Comparison of ENCODE assay signal across 40 mouse cellular contexts in genomic region chr9:13491854-13492620, GRCm38 (mm10). TPM values are rescaled to one million over a fixed set of nuclear protein-coding genes. Genes with fewer than 3 reads are reported as not detected.
DNase-seq lines count a peak whose midpoint lies in the region; ATAC-seq and TF ChIP-seq lines count a peak whose summit lies in the region.
"Had no signal": no experiment of that assay in that cellular context is flagged by ENCODE, and none has a peak within 500 bp of the region (broad histone marks: within the 10 kb centered on the region; RNA-seq: fewer than 3 reads in every experiment).

No protein-coding gene starts in this region.

- H3K36me3 ChIP-seq in limb, embryonic 14.5 days (ENCODE audit: control insufficient read depth, insufficient read depth, low read length): no peaks in the 10 kb centered on the region
- H3K36me3 ChIP-seq: embryonic facial prominence, embryonic 13.5 days; forebrain, embryonic 12.5 days; heart, embryonic 12.5 days; hindbrain, embryonic 15.5 days; liver, embryonic 15.5 days; midbrain, embryonic 13.5 days; neural tube, embryonic 15.5 days had no signal

- ATAC-seq in limb, embryonic 14.5 days (ENCODE audit: low FRiP score, low read depth): no peak
- ATAC-seq: forebrain, postnatal 0 days; inflammation-experienced regulatory T-cells, adult 6 months; midbrain, embryonic 13.5 days had no signal

- TF ChIP-seq POLR2A in limb, embryonic 14.5 days (IDR thresholded peaks at IDR 0.05; ENCODE audit: borderline replicate concordance, extremely low read depth, insufficient read depth, insufficient read length): no peak
- no peak for TF ChIP-seq POLR2A in cerebellum, adult 2 months (IDR thresholded peaks at IDR 0.05; ENCODE audit: borderline replicate concordance, insufficient read depth, low read length)

- no peak for TF ChIP-seq CTCF in gastrocnemius, adult 2 months (IDR thresholded peaks at IDR 0.05)
- TF ChIP-seq CTCF in cerebellum, adult 2 months (IDR thresholded peaks at IDR 0.05; ENCODE audit: borderline replicate concordance, insufficient read depth, low read depth, low read length): no peak

- no peak overlapping the region for H3K9ac ChIP-seq in limb, embryonic 14.5 days (ENCODE audit: low read depth, low read length, severe bottlenecking)
- H3K9ac ChIP-seq: embryonic facial prominence, embryonic 13.5 days; forebrain, embryonic 12.5 days; forebrain, postnatal 0 days; heart, embryonic 12.5 days; hindbrain, embryonic 15.5 days; liver, embryonic 15.5 days; lung, embryonic 14.5 days; midbrain, embryonic 13.5 days; neural tube, embryonic 15.5 days had no signal

- H3K4me3 ChIP-seq in gastrocnemius, adult 2 months: no peak overlapping the region
- H3K4me3 ChIP-seq in limb, embryonic 14.5 days (replicated peaks; ENCODE audit: low read length): no peak overlapping the region
- no peak overlapping the region for H3K4me3 ChIP-seq in cerebellum, adult 2 months (replicated peaks; ENCODE audit: insufficient read depth, low read depth, low read length)
- H3K4me3 ChIP-seq: embryonic facial prominence, embryonic 13.5 days; erythroblast, embryonic 14.5 days; forebrain, embryonic 12.5 days; heart, adult 2 months; heart, embryonic 12.5 days; hindbrain, embryonic 15.5 days; liver, embryonic 15.5 days; megakaryocyte, embryonic 14.5 days; midbrain, embryonic 13.5 days; neural tube, embryonic 15.5 days had no signal

- H3K27me3 ChIP-seq in limb, embryonic 14.5 days (ENCODE audit: control insufficient read depth, insufficient read depth, low read length): no peaks in the 10 kb centered on the region
- no peaks in the 10 kb centered on the region for H3K27me3 ChIP-seq in cerebellum, adult 2 months (ENCODE audit: control insufficient read depth, insufficient read depth, low read length)
- H3K27me3 ChIP-seq: embryonic facial prominence, embryonic 13.5 days; forebrain, embryonic 12.5 days; heart, embryonic 12.5 days; hindbrain, embryonic 15.5 days; liver, embryonic 15.5 days; megakaryocyte, embryonic 14.5 days; midbrain, embryonic 13.5 days; neural tube, embryonic 15.5 days had no signal

- no peak overlapping the region for H3K4me2 ChIP-seq in limb, embryonic 14.5 days (replicated peaks; ENCODE audit: low read depth, low read length, severe bottlenecking)
- H3K4me2 ChIP-seq: embryonic facial prominence, embryonic 13.5 days; forebrain, embryonic 12.5 days; heart, embryonic 12.5 days; hindbrain, embryonic 15.5 days; liver, embryonic 15.5 days; lung, embryonic 14.5 days; midbrain, embryonic 13.5 days; neural tube, embryonic 15.5 days had no signal

- H3K27ac ChIP-seq in gastrocnemius, adult 2 months: 0 out of 2 replicates have a peak overlapping the region, but pooled peaks have one; percentile 9
- no peak overlapping the region for H3K27ac ChIP-seq in limb, embryonic 14.5 days (replicated peaks; ENCODE audit: low read depth, low read length)
- H3K27ac ChIP-seq in cerebellum, adult 2 months (ENCODE audit: insufficient read depth, low read length): no peak overlapping the region
- H3K27ac ChIP-seq: embryonic facial prominence, embryonic 13.5 days; forebrain, embryonic 12.5 days; heart, adult 2 months; hindbrain, embryonic 15.5 days; liver, embryonic 15.5 days; midbrain, embryonic 13.5 days; neural tube, embryonic 15.5 days had no signal

- no peaks in the 10 kb centered on the region for H3K9me3 ChIP-seq in limb, embryonic 14.5 days (ENCODE audit: control insufficient read depth, low read length)
- H3K9me3 ChIP-seq: embryonic facial prominence, embryonic 13.5 days; forebrain, embryonic 12.5 days; heart, embryonic 12.5 days; hindbrain, embryonic 15.5 days; liver, embryonic 15.5 days; midbrain, embryonic 13.5 days; neural tube, embryonic 15.5 days had no signal

- peaks cover 6% of the 10 kb centered on the region; the same call in 1 of the 2 replicates for H3K4me1 ChIP-seq in limb, embryonic 14.5 days (ENCODE audit: control insufficient read depth, insufficient read depth, low read length)
- peaks cover 3% of the 10 kb centered on the region for H3K4me1 ChIP-seq in cerebellum, adult 2 months (ENCODE audit: control insufficient read depth, insufficient read depth, low read length)
- H3K4me1 ChIP-seq: embryonic facial prominence, embryonic 13.5 days; hindbrain, embryonic 15.5 days; liver, embryonic 15.5 days; megakaryocyte, embryonic 14.5 days; neural tube, embryonic 15.5 days had no signal

- WGBS in limb, embryonic 14.5 days: 66% methylated on average over 9 of the region's 9 CpGs
- WGBS in cerebellum, adult 2 months: 84% methylated on average over 9 of the region's 9 CpGs

- intact Hi-C loops in gastrocnemius, adult 2 months (cut with DNase I): no loop called here

- DNase-seq in gastrocnemius, adult 2 months: no peak
- DNase-seq in gastrocnemius, adult 18-20 months (ENCODE audit: low spot score): no peak
- peak; percentile 21 for DNase-seq in urinary bladder, postnatal 14 days (ENCODE audit: low spot score)
- DNase-seq in urinary bladder, postnatal 4 days (ENCODE audit: low spot score in 2 of 2): no peak
- peak; percentile 13 for DNase-seq in limb, embryonic 14.5 days (ENCODE audit: low spot score)
- no peak for DNase-seq in cerebellum, adult 11 months
- DNase-seq in cerebellum, adult 2 months: no peak
- DNase-seq: adrenal gland, adult 2 months; adrenal gland, postnatal 36 days; cerebellum, postnatal 10 days; forebrain, postnatal 0 days; gastrocnemius, postnatal 36 days; heart, adult 2 months; kidney, adult 11 months; kidney, postnatal 36 days; retina, postnatal 1 day; right cerebral cortex, postnatal 14 days had no signal

RNA-seq across cellular contexts. Expression of gene Gm17571, which starts 45.5 kb away (rescaled TPM):
- total RNA-seq in gastrocnemius, adult 2 months (2021): not detected
- total RNA-seq in gastrocnemius, adult 18-20 months (2021): not detected
- polyA plus RNA-seq in limb, embryonic 14.5 days (2012; rRNA removed): not detected in 2 replicates
- not detected in 2 replicates for polyA plus RNA-seq in limb, embryonic 14.5 days (2014; fragmentation: Nextera tagmentation; extraction: Ambion mirVana)
- polyA plus RNA-seq in cerebellum, adult 2 months (2012; rRNA removed): not detected in 2 replicates
- total RNA-seq: adrenal gland, adult 2 months; adrenal gland, postnatal 36 days; common myeloid progenitor, adult 5-6 weeks; forebrain, postnatal 0 days; gastrocnemius, postnatal 36 days; heart, adult 2 months; hematopoietic stem cell, adult 5-6 weeks; layer of hippocampus, adult 8-10 months; left cerebral cortex, postnatal 10 days; liver, adult 2 months; MEL; monocyte, adult 5-6 weeks had no signal
- polyA plus RNA-seq: adrenal gland, adult 2 months; embryonic facial prominence, embryonic 13.5 days; erythroblast, embryonic 14.5 days; forebrain, embryonic 12.5 days; forebrain, postnatal 0 days; heart, adult 2 months; heart, embryonic 12.5 days; heart, postnatal 0 days; hindbrain, embryonic 15.5 days; inflammation-experienced regulatory T-cells, adult 6 months; kidney, embryonic 16.5 days; limb, embryonic 11.5 days; liver, adult 2 months; liver, embryonic 15.5 days; lung, embryonic 14.5 days; midbrain, embryonic 13.5 days; neural tube, embryonic 15.5 days; small intestine, adult 2 months; stomach, embryonic 14.5 days had no signal

Comparison
In these comparisons a context has a peak if more than half of its experiments do, and no peak if none do; other contexts are left out.
1. DNase-seq: peak in urinary bladder, postnatal 14 days (single experiment) and limb, embryonic 14.5 days (single experiment); none in gastrocnemius, adult 2 months (single experiment), gastrocnemius, adult 18-20 months (single experiment), urinary bladder, postnatal 4 days (0 of 2), cerebellum, adult 11 months (single experiment) and cerebellum, adult 2 months (0 of 2).